Mouse (Mus musculus): ENCODE data around the gene Cbfb.
"Not testable (repeated sequence)": the region's sequence is repeated elsewhere in the genome, so short reads cannot be mapped to it uniquely, and the experiment has no call there.

Cbfb gene

GRCm38 (mm10) chr8:105170381-105171115, at the start of gene Cbfb:
TSS of gene Cbfb (plus strand) at chr8:105170674.
- peak; percentile 94 for DNase-seq (ENCODE audit: low spot score)

DNA sequence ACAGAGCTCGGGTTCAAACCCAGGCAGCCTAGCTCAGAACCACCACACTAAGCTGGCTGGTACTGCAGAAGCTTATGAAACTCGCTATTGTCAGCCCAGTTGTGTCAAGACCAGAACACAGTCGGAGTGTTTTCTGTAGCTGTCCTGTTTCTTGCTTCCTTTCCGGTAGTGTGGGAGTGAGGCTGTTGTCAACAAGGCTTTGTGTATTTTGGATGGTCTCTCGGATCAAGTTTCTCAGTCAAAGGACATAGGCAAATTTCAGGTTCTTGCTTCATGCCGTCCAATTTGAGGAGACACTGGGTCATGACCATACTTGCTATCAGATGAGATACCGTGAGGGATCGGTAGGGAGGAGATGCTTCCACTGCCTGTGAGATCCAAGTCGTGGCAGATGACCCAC, 40.6 kb upstream of the Cbfb start:
- no peak for DNase-seq (ENCODE audit: low spot score)

DNA sequence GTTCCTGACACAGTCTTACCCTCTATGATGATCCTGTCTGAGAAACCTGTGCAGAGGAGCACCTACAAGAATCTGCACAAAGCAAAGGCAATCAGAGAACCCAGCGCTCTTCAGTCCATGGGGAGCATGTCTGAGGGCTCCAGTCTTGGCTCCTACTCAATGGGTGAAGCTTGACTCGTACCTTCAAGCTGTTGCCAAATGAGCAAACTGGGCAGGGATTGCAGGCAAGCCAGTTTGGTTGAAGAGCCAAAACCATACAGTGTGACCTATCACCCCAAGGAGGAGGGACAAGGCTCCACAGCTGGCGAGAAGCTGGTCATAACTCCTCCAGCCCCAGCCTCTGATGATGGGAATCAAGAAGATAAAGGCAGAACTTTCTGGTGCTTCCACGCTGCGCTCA, 39.0 kb upstream of the Cbfb start, which contains the start of gene Ces4a:
Ces4a (plus strand) TSS at position 292 of the 400 bp plus-strand sequence.
- no peak for DNase-seq (ENCODE audit: low spot score)

GRCm38 (mm10) chr8:105138423-105138822, 32.1 kb upstream of the Cbfb start:
- DNase-seq (ENCODE audit: low spot score), result peak; percentile 73

DNA sequence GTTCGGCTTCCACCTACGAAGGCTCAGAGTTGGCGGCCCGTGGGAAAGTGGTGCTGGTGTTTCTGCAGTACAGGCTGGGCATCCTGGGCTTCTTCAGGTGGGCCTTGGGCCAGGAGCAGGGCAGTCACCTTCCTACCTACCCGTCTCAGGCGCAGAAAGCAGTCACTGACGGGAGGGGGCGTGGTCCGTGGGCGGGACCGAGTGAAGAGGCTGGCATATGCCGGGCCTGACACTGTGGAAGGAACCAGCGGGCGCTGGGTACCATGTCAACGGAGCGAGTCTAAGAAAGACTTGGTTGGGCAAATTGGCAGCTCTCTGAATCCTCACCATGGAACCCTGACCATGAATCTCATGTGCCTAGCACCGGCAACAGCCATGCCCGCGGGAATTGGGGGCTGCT, 28.1 kb upstream of the Cbfb start:
- no peak for DNase-seq (ENCODE audit: low spot score)

- DNase-seq (ENCODE audit: low spot score), result no peak
Observed at GRCm38 (mm10) chr8:105151654-105152053, 18.8 kb upstream of the Cbfb start.

DNA sequence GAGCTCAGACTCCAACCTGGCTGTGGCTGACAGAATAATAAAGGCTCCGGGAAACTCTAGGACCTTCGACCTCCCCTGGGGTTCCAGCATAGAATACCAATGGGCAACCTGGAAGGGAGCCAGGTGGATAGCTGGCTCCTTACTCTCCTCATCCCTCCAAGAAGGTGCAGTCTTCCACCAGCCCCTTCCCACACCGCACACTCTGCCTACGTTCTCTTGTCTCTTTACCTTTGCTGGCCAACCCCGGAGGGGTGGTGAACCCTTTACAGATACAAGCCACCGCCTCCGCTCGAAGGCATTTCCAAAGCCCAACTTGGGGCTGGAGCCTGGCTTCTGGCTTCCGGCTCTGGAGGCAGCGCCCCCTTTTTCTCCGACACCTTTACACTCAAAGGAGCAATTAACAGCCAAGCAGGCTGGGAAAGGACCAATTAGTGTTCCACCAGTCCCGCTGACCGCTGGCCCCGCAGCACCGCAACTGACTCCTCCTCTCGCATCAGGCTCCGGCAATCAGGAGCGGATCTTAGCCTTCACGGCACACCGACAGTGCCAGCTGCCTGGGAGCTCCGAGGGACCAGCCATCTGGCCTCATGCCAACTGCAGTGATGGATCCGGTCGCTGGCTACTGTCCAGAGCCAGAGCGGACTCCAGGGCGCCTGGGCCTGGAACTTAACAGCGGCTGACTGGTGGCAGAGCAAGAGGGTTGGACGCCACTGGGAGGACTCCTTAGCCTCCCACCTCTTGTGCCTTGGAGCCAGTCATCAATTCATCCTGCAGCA, 17.7 kb upstream of the Cbfb start:
- peak; percentile 86 for DNase-seq (ENCODE audit: low spot score)

DNA sequence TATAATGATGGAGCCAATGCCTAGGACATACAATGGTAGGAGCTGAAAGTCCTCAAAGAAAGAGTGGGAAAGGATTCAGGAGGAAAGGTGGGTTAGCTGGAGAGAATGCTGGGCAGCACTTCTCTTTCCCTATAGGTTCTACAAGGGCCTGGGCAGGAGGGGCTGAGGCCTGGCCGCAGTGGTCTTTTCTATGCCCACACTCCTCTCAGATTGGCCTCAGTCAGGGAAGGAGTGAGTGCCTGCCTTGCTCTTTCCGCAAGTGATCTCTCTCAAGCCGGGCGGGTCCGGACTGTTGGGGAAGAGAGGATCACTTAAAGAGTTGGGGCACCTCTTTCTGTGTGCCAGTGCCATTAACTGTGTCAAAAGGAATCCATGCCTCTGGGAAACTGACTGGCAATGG, 16.2 kb upstream of the Cbfb start:
- DNase-seq (ENCODE audit: low spot score), result no peak

DNA sequence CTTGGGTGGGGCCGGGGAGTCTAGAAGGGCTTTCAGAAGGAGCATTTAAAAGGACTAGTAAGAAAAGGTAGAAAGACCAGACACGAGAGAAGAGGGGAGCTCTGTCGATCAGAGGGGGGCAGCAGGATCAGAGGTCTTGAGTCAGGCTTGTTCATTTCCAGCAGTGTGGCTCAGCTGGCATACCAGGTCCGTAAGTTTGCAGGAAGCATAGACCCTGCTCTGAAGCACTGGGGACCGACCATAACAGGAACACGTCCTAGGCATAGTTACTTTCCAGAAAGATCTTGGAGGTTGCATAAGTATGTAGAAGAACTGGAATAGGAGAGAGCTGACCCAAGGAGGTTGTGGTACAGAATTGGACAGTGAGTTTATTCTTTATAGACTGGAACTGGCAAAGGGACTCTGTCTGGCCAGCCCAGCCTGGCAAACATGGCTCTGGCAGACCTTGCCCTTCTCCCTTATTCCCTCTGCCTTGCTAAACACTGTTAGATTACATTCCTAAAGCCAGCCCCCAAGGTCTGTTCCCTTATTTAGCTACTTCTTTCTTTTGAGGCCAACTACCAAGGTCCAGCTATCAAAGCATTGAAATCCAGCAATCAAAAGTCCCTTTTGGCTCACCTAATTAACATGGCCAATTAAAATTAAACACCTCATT, 15.3 kb upstream of the Cbfb start:
- no peak for DNase-seq (ENCODE audit: low spot score)

DNA sequence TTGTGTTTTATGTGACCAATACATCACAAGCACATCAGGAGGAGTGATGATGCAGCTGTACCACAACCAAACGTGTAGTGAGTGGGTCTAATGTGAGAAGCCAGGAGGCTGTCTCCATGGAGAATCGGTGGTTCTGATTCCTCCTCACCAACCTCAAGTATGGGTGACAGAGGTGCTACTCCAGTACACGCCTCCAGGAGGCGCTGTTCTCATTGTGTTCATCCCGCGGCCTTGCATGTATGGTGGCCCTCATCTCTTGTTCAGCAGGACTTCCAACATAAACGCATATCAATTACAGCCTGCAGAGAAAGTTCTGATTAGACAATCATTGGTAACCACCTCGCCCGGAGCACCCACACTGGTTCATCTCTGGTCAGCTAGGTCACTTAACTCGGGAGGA, 12.9 kb upstream of the Cbfb start:
- DNase-seq (ENCODE audit: low spot score), result peak; percentile 61

GRCm38 (mm10) chr8:105158084-105158483, 12.4 kb upstream of the Cbfb start:
- no peak for DNase-seq (ENCODE audit: low spot score)

GRCm38 (mm10) chr8:105161121-105161652, 9.3 kb upstream of the Cbfb start:
- no peak for DNase-seq (ENCODE audit: low spot score)

DNA sequence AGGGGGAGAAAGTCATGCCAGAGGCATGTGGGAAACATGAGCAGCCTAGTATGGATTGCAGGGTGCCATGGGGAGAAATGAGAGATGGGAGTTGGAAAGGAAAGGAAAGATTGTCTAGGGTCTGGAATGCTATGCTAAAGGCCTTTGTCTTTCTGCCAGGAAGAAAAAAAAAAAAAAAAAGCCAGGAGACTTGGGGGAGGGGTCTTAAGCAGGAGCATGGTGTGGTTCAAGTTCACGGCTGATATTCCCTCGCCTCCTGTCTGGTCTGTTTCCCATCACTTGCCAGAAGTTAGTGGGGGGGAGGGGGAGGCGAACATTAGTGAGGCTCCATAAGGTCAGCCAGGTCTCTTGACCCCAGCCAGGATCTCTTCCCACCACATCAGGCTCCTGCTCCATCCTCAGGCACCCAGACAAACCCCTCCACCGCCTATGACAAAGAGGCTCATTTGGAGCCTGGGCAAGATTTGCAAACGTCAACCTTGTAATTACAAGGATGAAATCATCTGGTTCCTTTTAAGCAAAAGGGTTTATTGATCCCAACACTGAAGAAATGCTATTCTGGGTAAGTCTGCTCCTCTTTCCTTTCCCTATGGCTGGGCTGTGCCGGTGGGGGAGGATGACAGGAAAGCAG, 6.1 kb upstream of the Cbfb start:
- DNase-seq (ENCODE audit: low spot score), result peak; percentile 29

- no peak for DNase-seq (ENCODE audit: low spot score)
Observed at GRCm38 (mm10) chr8:105165191-105165590, 5.3 kb upstream of the Cbfb start.

DNA sequence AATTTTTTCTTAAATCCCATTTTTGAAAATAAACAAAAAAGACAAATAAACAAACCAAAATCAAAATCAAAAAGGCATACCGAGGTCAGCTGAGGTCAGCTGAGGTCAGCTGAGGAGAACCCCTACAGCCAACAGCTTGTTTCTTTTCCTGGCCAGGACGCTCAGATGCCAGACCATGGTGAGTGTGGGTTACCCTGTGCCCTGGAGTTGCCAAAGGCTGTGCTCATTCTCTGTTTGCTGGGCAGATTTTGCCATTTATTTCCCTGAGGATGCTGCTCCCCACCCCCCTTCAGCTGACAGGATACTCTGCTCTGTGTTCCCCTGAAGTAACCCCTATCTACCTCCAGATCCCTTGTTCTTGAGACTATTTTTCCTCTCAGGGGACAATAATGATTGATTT, 3.4 kb upstream of the Cbfb start:
- DNase-seq (ENCODE audit: low spot score), result no peak

DNA sequence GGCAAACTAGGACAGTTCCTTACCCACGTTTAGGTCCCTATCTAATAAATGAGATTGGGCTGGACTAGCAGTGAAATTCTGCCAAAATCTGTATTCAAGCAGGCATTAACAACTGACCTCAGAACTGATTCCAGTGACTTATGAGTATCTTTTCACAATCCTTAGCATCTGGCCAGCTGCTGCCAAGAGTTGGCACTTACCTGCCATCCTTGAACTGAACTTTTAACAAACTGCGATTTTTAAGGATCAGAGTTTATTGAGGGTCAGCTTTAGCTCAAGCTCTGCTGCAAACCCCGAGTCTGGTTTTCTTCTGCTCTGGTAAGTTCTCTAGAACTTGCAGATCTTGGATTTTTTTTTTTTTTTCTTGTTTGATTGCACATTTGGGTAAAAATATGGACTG, 892 bp upstream of the Cbfb start:
- DNase-seq (ENCODE audit: low spot score), result no peak

- DNase-seq (ENCODE audit: low spot score), result no peak
Observed at GRCm38 (mm10) chr8:105170041-105170380, 463 bp upstream of the Cbfb start.

GRCm38 (mm10) chr8:105171116-105172002, 885 bp downstream of the Cbfb start:
- DNase-seq (ENCODE audit: low spot score), result peak; percentile 58

DNA sequence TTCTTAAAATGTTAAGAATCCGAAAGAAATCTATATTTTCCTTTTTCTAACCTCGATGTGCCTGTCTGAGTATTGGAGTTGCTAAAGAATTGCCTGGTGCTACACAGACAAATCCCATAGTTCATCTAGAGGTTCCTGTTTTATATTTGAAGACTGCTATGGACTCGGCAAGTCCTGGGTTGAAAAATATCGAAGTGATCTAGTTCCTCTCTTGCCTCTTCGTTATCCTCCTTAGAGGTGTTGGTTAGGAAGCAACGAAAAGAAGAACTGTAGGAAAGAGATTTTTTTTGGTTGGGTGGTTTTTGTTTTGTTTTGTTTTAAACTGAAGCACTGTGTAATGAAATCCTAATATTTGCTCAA, 1.5 kb downstream of the Cbfb start:
- no peak for DNase-seq (ENCODE audit: low spot score)

DNA sequence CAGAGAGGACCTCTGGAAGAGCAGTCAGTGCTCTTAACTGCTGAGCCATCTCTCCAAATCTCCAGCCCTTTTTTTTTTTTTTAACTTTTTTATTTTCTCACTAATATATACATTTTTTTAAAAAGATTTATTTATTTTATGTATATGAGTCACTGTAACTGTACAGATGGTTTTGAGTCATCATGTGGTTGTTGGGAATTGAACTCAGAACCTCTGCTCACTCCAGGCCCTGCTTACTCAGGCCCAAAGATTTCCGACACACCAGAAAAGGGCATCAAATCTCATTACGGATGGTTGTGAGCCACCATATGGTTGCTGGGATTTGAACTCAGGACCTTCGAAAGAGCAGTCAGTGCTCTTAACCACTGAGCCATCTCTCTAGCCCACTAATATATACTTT, 4.8 kb downstream of the Cbfb start:
- not testable (repeated sequence) for DNase-seq (ENCODE audit: low spot score)

- peak; percentile 31 for DNase-seq (ENCODE audit: low spot score)
Observed at GRCm38 (mm10) chr8:105178211-105178800, 7.8 kb downstream of the Cbfb start.
